Mouse (Mus musculus): ENCODE data around the gene Hemk1. TPM values are rescaled to one million over a fixed set of nuclear protein-coding genes. Genes with fewer than 3 reads are reported as not detected.

Gene Hemk1
- 32.5 and 39.1 TPM in 2 replicates for polyA plus RNA-seq (2012; rRNA removed; ENCODE audit: low replicate concordance)

GRCm38 (mm10) chr9:107338172-107338883 is at the start of gene Hemk1:
Gene Hemk1 (minus strand): TSS chr9:107338350.

GRCm38 (mm10) chr9:107340267-107340859 is 2.2 kb upstream of the Hemk1 start, which contains the start of gene 6430571L13Rik:
Gene 6430571L13Rik (plus strand): TSS chr9:107340602.

GRCm38 (mm10) chr9:107296016-107296040 is 42.3 kb downstream of the Hemk1 start, which contains the start of gene Cish:
Gene Cish (plus strand): TSS chr9:107296026.

GRCm38 (mm10) chr9:107289211-107290076 is 48.7 kb downstream of the Hemk1 start, which contains the start of gene Mapkapk3:
Gene Mapkapk3 (minus strand): TSS chr9:107289877.

Other genes starting within 250 kb of the Hemk1 start
- 0.04 and 0.35 TPM in 2 replicates for gene Dock3, start 106.4 kb downstream of the Hemk1 start, polyA plus RNA-seq (2012; rRNA removed; ENCODE audit: low replicate concordance)
- 24.9 and 43.9 TPM in 2 replicates for gene Mapkapk3, start 48.5 kb downstream of the Hemk1 start, polyA plus RNA-seq (2012; rRNA removed; ENCODE audit: low replicate concordance)
- 5.9 and 33.7 TPM in 2 replicates for gene Cish, start 42.3 kb downstream of the Hemk1 start, polyA plus RNA-seq (2012; rRNA removed; ENCODE audit: low replicate concordance)
- gene 6430571L13Rik, start 2.3 kb upstream of the Hemk1 start, polyA plus RNA-seq (2012; rRNA removed; ENCODE audit: low replicate concordance): 0.98 and 1.7 TPM in 2 replicates
- 0.16 and 0.81 TPM in 2 replicates for gene Cacna2d2, start 61.3 kb upstream of the Hemk1 start, polyA plus RNA-seq (2012; rRNA removed; ENCODE audit: low replicate concordance)
- 50.0 and 74.9 TPM in 2 replicates for gene Tmem115, start 195.6 kb upstream of the Hemk1 start, polyA plus RNA-seq (2012; rRNA removed; ENCODE audit: low replicate concordance)
- 46.6 and 47.9 TPM in 2 replicates for gene Cyb561d2, start 203.8 kb upstream of the Hemk1 start, polyA plus RNA-seq (2012; rRNA removed; ENCODE audit: low replicate concordance)
- 35.5 and 36.1 TPM in 2 replicates for gene Nprl2, start 203.9 kb upstream of the Hemk1 start, polyA plus RNA-seq (2012; rRNA removed; ENCODE audit: low replicate concordance)
- gene Zmynd10, start 208.9 kb upstream of the Hemk1 start, polyA plus RNA-seq (2012; rRNA removed; ENCODE audit: low replicate concordance): 0.17 and 0.44 TPM in 2 replicates
- 33.6 and 43.7 TPM in 2 replicates for gene Rassf1, start 213.2 kb upstream of the Hemk1 start, polyA plus RNA-seq (2012; rRNA removed; ENCODE audit: low replicate concordance)
- gene Tusc2, start 224.9 kb upstream of the Hemk1 start, polyA plus RNA-seq (2012; rRNA removed; ENCODE audit: low replicate concordance): 59.6 and 62.7 TPM in 2 replicates
- gene Hyal2, start 229.6 kb upstream of the Hemk1 start, polyA plus RNA-seq (2012; rRNA removed; ENCODE audit: low replicate concordance): 74.8 and 90.6 TPM in 2 replicates
- gene Hyal1, start 238.6 kb upstream of the Hemk1 start, polyA plus RNA-seq (2012; rRNA removed; ENCODE audit: low replicate concordance): 26.5 and 27.5 TPM in 2 replicates
- gene Naa80, start 240.5 kb upstream of the Hemk1 start, polyA plus RNA-seq (2012; rRNA removed; ENCODE audit: low replicate concordance): 71.0 and 72.9 TPM in 2 replicates
- gene Hyal3, start 242.5 kb upstream of the Hemk1 start, polyA plus RNA-seq (2012; rRNA removed; ENCODE audit: low replicate concordance): 1.1 and 1.7 TPM in 2 replicates
- 34.4 and 65.7 TPM in 2 replicates for gene Ifrd2, start 249.3 kb upstream of the Hemk1 start, polyA plus RNA-seq (2012; rRNA removed; ENCODE audit: low replicate concordance)

All from subcutaneous adipose tissue, adult 2 months (tissue).